Mouse (Mus musculus) forebrain, postnatal 0 days (tissue): ENCODE measurements at regions not wholly inside any gene's neighbourhood (a gene's known extent, or its start where the extent isn't known, plus 50 kb on each side); places are given as distances from the start of the nearest gene placed in this dataset.

Experiments used
- ATAC-seq: fragments of 200-750 bp; cut with Nextera tagmentation; 2 replicates; pipeline ENCODE4 v1.8.0; 2017; ENCODE audit warnings: mild to moderate bottlenecking, moderate library complexity
- DNase-seq: peaks from one replicate; pipeline ENCODE4 v3.0.0-alpha.2; 2015
- H3K27ac ChIP-seq: fragments of 300-500 bp; sonication (generic); 2 replicates; pipeline ENCODE4 v1.5.1; 2014; ENCODE audit warnings: low read depth, mild to moderate bottlenecking, antibody characterized with exemption, low read length, moderate library complexity, mixed read lengths
- H3K27me3 ChIP-seq: fragments of 300-500 bp; sonication (generic); 2 replicates; pipeline ENCODE4 v1.6.1; 2014; ENCODE audit warnings: mild to moderate bottlenecking, low read length, mixed read lengths; ENCODE audit not compliant: insufficient read depth
- H3K36me3 ChIP-seq: fragments of 300-500 bp; sonication (generic); 2 replicates; pipeline ENCODE4 v1.6.1; 2014; ENCODE audit warnings: mild to moderate bottlenecking, moderate library complexity; ENCODE audit not compliant: insufficient read depth
- H3K4me1 ChIP-seq: fragments of 300-500 bp; sonication (generic); 2 replicates; pipeline ENCODE4 v1.6.1; 2014; ENCODE audit warnings: antibody characterized with exemption; ENCODE audit not compliant: insufficient read depth
- H3K4me2 ChIP-seq: fragments of 300-500 bp; sonication (generic); 2 replicates; pipeline ENCODE4 v1.6.1; 2014; ENCODE audit warnings: low read depth, mild to moderate bottlenecking, moderate library complexity
- H3K4me3 ChIP-seq: fragments of 300-500 bp; sonication (generic); 2 replicates; pipeline ENCODE4 v1.5.1; 2014; ENCODE audit warnings: low read depth, low read length, mixed read lengths
- H3K9ac ChIP-seq: fragments of 300-500 bp; sonication (generic); 2 replicates; pipeline ENCODE4 v1.6.1; 2014; ENCODE audit warnings: mild to moderate bottlenecking
- H3K9me3 ChIP-seq: fragments of 300-500 bp; sonication (generic); 2 replicates; pipeline ENCODE4 v1.6.1; 2016; ENCODE audit warnings: low read length
- CTCF ChIP-seq: sonication (generic); IDR thresholded peaks from 2 replicates; pipeline ENCODE4 v1.5.1; 2016; ENCODE audit warnings: antibody characterized with exemption, control low read depth, low read depth
- WGBS: fragments of 180-500 bp; shearing (Covaris S2); extraction: QIAGEN DNeasy Blood & Tissue Kit; methylation state at CpG from one replicate; pipeline ENCODE4 v1.1.7; 2014; 5-methylcytosine and 5-hydroxymethylcytosine counted together

DNA sequence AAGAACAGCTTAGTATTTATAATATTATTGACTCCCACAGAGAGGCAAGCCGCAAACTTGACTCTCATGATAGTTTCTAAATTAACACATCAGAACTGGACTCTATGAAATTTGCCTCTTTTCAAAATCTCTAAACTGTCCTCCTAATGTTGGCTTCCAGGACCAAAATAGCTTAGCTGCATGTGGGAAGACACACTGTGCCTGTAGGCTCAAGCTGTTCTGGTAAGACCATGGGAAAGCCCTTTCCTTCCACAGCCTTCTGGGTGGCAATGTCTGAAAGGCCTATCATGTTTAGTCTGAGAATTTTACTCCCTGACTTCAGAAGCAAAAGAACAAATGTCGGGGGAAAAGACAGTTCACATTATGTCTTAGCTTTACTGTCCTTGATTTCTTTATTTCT lies 203.1 kb upstream of the Slc8a1 start:
- Histone ChIP-seq H3K4me1 (no peaks in the 10 kb centered on the region), H3K36me3 (no peaks in the 10 kb centered on the region), H3K27me3 (no peaks in the 10 kb centered on the region), H3K4me2 (no peak overlapping the region), H3K9me3 (no peaks in the 10 kb centered on the region), H3K9ac (no peak overlapping the region), H3K27ac (no peak overlapping the region), H3K4me3 (no peak overlapping the region)
- no peak for TF ChIP-seq CTCF
- WGBS: 80% methylated on average over 2 of the region's 2 CpGs
- DNase-seq: no peak
- ATAC-seq: no peak

DNA sequence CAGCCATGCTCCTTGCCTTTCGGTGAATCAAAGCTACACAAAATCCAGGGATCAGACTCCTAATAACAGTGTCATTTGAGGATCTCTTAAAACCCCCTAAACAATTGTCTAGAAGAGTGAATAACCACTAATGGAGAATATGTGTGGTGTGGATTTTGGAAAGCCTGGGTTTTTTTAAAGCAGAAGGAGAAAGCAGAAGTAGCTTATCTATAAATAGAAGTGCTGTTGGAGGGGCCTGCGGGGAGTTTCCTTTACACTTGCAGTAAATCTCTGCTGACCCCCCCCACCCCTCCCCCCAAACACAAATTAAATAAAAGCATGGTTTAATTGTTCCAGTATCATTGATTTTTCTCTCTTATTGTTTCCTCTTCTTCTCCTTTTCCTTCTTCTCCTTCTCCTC lies 192.6 kb upstream of the Slc8a1 start:
- DNase-seq: no peak
- Histone ChIP-seq H3K4me2 (no peak overlapping the region), H3K27ac (no peak overlapping the region), H3K4me3 (no peak overlapping the region), H3K9ac (no peak overlapping the region), H3K27me3 (no peaks in the 10 kb centered on the region), H3K9me3 (no peaks in the 10 kb centered on the region), H3K36me3 (no peaks in the 10 kb centered on the region), H3K4me1 (no peaks in the 10 kb centered on the region)
- no peak for ATAC-seq
- WGBS: 82% methylated on average over 2 of the region's 2 CpGs
- no peak for TF ChIP-seq CTCF

DNA sequence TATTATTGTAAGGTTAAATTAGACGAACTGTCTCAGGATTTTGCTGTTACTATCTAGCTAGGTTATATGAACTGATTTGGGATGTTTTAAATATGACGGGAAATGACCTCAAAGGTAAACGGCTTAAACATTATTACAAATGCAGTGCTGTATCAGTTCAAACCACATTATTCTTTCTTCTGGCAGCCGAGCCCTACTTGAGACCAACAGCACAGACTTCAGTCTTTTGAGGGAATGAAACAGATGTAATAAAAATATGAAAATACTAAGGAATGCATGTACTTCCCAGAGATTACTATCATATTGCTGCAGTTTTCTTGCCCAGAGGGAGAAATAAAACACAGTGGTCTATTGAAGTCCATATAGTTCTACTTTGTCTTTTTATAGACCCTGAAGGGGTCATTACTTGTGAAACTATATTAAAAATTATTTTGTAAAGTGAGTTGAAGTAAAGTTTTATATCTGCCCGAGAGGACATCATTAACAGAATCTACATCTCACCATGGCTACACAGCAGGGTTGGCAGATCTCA lies 168.4 kb upstream of the Slc8a1 start:
- TF ChIP-seq CTCF: no peak
- no peak overlapping the region for H3K4me3 ChIP-seq
- no peaks in the 10 kb centered on the region for H3K4me1 ChIP-seq
- ATAC-seq (no peak), DNase-seq (no peak)
- no peaks in the 10 kb centered on the region for H3K36me3 ChIP-seq
- H3K9me3 ChIP-seq: no peaks in the 10 kb centered on the region
- H3K9ac ChIP-seq: no peak overlapping the region
- WGBS: 89% methylated on average over 5 of the region's 5 CpGs
- no peaks in the 10 kb centered on the region for H3K27me3 ChIP-seq
- no peak overlapping the region for H3K4me2 ChIP-seq
- H3K27ac ChIP-seq: no peak overlapping the region

DNA sequence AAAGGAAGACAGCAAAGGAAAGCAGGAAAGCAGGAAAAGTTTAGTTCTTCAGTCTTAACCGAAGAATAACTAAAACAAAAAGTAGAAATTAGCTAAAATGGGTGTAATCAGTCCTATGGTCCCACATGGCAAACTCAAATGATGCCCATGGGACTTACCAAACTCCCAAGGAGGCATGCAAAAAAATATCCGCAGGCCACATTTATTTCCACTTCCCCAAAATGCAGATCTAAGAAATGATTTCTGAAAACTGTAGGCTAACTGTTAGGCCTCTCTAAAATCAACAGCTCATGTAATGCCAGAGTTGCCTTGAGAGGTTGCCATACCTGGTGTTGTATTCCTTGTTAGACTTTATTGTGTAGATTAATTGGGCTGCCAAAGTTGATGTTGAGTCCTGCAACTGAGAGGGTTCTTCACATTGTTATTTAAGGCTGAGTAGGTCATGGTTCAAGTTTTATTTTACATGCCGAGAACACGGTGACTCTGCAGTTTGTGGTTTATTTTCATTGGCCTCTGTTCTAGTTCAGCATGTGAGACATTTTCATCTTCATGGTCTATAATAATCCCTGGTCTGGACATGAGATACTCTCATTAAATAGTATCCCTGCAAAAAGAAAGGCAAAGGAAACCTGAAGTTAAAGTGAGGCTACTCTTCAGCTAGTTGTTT lies 164.0 kb upstream of the Slc8a1 start:
- Histone ChIP-seq H3K4me2 (no peak overlapping the region), H3K4me1 (no peaks in the 10 kb centered on the region), H3K9me3 (no peaks in the 10 kb centered on the region), H3K36me3 (no peaks in the 10 kb centered on the region), H3K4me3 (no peak overlapping the region), H3K27me3 (no peaks in the 10 kb centered on the region), H3K27ac (no peak overlapping the region), H3K9ac (no peak overlapping the region)
- ATAC-seq: no peak
- WGBS: 92% methylated on average over 4 of the region's 4 CpGs
- no peak for TF ChIP-seq CTCF
- no peak for DNase-seq

DNA sequence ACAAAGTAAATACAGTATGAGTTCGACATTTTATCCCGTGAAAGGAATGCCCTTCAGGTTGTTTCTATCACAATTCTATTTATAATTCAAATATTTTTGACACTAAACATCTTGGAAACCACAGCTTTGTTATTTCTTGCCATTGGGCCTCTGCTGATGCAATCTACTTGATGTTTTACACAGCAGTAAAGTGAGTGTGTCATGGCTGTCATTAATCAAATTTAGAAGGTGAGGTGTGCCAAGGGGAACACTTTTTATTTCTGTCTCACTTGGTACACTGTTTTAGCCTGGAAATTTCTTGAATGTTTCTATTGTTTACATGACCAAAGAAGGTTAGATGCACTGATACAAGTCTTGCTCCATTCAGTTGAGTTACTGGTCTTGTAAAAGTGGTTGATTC lies 160.8 kb upstream of the Slc8a1 start:
- no peak overlapping the region for H3K4me2 ChIP-seq
- no peak for TF ChIP-seq CTCF
- no peak overlapping the region for H3K9ac ChIP-seq
- no peaks in the 10 kb centered on the region for H3K36me3 ChIP-seq
- no peak for ATAC-seq
- no peak overlapping the region for H3K27ac ChIP-seq
- H3K4me1 ChIP-seq: no peaks in the 10 kb centered on the region
- H3K9me3 ChIP-seq: no peaks in the 10 kb centered on the region
- no peaks in the 10 kb centered on the region for H3K27me3 ChIP-seq
- DNase-seq: no peak
- WGBS: 87% methylated on average over 2 of the region's 2 CpGs
- H3K4me3 ChIP-seq: no peak overlapping the region

DNA sequence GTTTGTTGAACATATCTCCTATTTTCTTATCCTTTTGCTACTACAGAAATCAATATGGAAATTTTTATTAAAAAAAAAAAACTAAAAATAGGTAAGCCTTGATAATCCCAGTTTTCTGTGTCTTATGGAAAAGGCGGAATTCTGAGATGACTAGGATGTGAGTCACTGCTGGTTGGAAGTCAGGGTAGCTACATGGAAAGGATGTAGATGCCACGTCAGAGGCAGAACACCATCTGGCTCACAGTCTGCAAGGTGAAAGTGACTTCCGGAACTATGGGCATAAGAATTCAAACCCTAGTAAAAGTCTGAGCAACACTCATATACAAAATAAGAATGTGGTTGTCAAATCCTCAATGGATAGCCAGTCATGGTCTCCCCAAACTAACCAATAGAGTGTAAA lies 140.0 kb upstream of the Slc8a1 start:
- H3K9me3 ChIP-seq: no peaks in the 10 kb centered on the region
- DNase-seq: no peak
- no peaks in the 10 kb centered on the region for H3K27me3 ChIP-seq
- ATAC-seq: no peak
- no peak overlapping the region for H3K4me3 ChIP-seq
- no peak overlapping the region for H3K27ac ChIP-seq
- H3K4me1 ChIP-seq: no peaks in the 10 kb centered on the region
- 92% methylated on average over 3 of the region's 3 CpGs for WGBS
- H3K9ac ChIP-seq: no peak overlapping the region
- H3K4me2 ChIP-seq: no peak overlapping the region
- H3K36me3 ChIP-seq: no peaks in the 10 kb centered on the region
- no peak for TF ChIP-seq CTCF

DNA sequence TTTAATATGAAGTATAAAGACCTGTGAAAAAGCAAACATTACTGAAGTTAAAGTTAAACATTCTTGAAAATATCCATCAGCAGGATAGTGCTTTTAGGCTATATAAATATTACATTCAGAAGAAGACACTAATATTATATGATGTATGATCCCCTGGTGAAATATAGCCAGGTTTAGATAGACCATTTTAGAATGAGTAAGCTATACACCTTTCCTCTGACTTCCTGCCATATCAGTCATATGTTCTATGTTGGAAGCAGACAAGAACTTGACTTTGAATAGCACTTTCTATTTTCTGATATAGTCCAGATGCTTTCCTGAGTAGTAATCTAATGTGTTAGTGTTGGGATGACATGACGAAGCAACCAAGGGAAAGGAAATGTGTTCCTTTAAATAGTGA lies 128.5 kb upstream of the Slc8a1 start:
- H3K4me3 ChIP-seq: no peak overlapping the region
- H3K9me3 ChIP-seq: no peaks in the 10 kb centered on the region
- H3K9ac ChIP-seq: no peak overlapping the region
- no peak overlapping the region for H3K27ac ChIP-seq
- no peak overlapping the region for H3K4me2 ChIP-seq
- no peaks in the 10 kb centered on the region for H3K4me1 ChIP-seq
- ATAC-seq (no peak), DNase-seq (no peak)
- H3K36me3 ChIP-seq: no peaks in the 10 kb centered on the region
- no peaks in the 10 kb centered on the region for H3K27me3 ChIP-seq
- TF ChIP-seq CTCF: no peak
- 79% methylated on average over 1 of the region's 1 CpGs for WGBS
